Mouse (Mus musculus): ENCODE measurements around the gene Parp6. TPM values are rescaled to one million over a fixed set of nuclear protein-coding genes. Genes with fewer than 3 reads are reported as not detected.

Gene Parp6
- polyA plus RNA-seq, 1 experiment from 2014 or later = 13.3 TPM

GRCm38 (mm10) chr9:59641320-59641719 lies 24.2 kb downstream of the Parp6 start:
- DNase-seq (ENCODE audit: low spot score) = peak; percentile 49
- no peak overlapping the region for H3K27ac ChIP-seq (replicated peaks)
- peak; percentile 84 for ATAC-seq (ENCODE audit: low FRiP score, low TSS enrichment)
- no peak overlapping the region for H3K4me2 ChIP-seq (replicated peaks; ENCODE audit: low read depth)
- no peak for TF ChIP-seq EP300 (optimal IDR thresholded peaks at IDR 0.05)
- TF ChIP-seq CTCF (IDR thresholded peaks at IDR 0.05; ENCODE audit: low read depth) = no peak
- H3K36me3 ChIP-seq (ENCODE audit: control insufficient read depth, insufficient read depth, low read length) = peaks cover 14% of the 10 kb centered on the region; the same call in 1 of the 2 replicates
- WGBS = 72% methylated on average over 2 of the region's 2 CpGs
- H3K4me3 ChIP-seq (ENCODE audit: low read depth, low read length) = no peak overlapping the region
- H3K27me3 ChIP-seq (ENCODE audit: control insufficient read depth, insufficient read depth, low read length) = no peaks in the 10 kb centered on the region
- H3K9me3 ChIP-seq (ENCODE audit: control insufficient read depth, low read length) = no peaks in the 10 kb centered on the region
- H3K9ac ChIP-seq (ENCODE audit: low read length) = no peak overlapping the region
- no peaks in the 10 kb centered on the region for H3K4me1 ChIP-seq (replicated peaks; ENCODE audit: control insufficient read depth, insufficient read depth)

GRCm38 (mm10) chr9:59649911-59650310 lies 32.8 kb downstream of the Parp6 start:
- H3K9me3 ChIP-seq (ENCODE audit: control insufficient read depth, low read length) = no peaks in the 10 kb centered on the region
- H3K4me1 ChIP-seq (replicated peaks; ENCODE audit: control insufficient read depth, insufficient read depth) = no peaks in the 10 kb centered on the region
- TF ChIP-seq CTCF (IDR thresholded peaks at IDR 0.05; ENCODE audit: low read depth) (no peak), EP300 (optimal IDR thresholded peaks at IDR 0.05) (no peak)
- H3K36me3 ChIP-seq (ENCODE audit: control insufficient read depth, insufficient read depth, low read length) = peaks cover 4% of the 10 kb centered on the region; the same call in 1 of the 2 replicates
- WGBS = 98% methylated on average over 4 of the region's 4 CpGs
- no peak overlapping the region for H3K4me2 ChIP-seq (replicated peaks; ENCODE audit: low read depth)
- no peak overlapping the region for H3K4me3 ChIP-seq (ENCODE audit: low read depth, low read length)
- H3K27me3 ChIP-seq (ENCODE audit: control insufficient read depth, insufficient read depth, low read length) = no peaks in the 10 kb centered on the region
- no peak for ATAC-seq (ENCODE audit: low FRiP score, low TSS enrichment)
- H3K27ac ChIP-seq (replicated peaks) = no peak overlapping the region
- H3K9ac ChIP-seq (ENCODE audit: low read length) = no peak overlapping the region
- no peak for DNase-seq (ENCODE audit: low spot score)

GRCm38 (mm10) chr9:59653371-59653770 lies 36.3 kb downstream of the Parp6 start:
- peak; percentile 69 for DNase-seq (ENCODE audit: low spot score)

GRCm38 (mm10) chr9:59654450-59654983 lies 37.4 kb downstream of the Parp6 start:
- Histone ChIP-seq H3K4me2 (replicated peaks; ENCODE audit: low read depth) (no peak overlapping the region), H3K27me3 (ENCODE audit: control insufficient read depth, insufficient read depth, low read length) (no peaks in the 10 kb centered on the region), H3K4me3 (ENCODE audit: low read depth, low read length) (no peak overlapping the region), H3K27ac (replicated peaks) (no peak overlapping the region), H3K4me1 (replicated peaks; ENCODE audit: control insufficient read depth, insufficient read depth) (peaks cover 12% of the 10 kb centered on the region), H3K36me3 (ENCODE audit: control insufficient read depth, insufficient read depth, low read length) (peaks cover under 1% of the 10 kb centered on the region; the same call in 1 of the 2 replicates), H3K9me3 (ENCODE audit: control insufficient read depth, low read length) (no peaks in the 10 kb centered on the region), H3K9ac (ENCODE audit: low read length) (no peak overlapping the region)
- ATAC-seq (ENCODE audit: low FRiP score, low TSS enrichment) (no peak), DNase-seq (ENCODE audit: low spot score) (no peak)
- WGBS = 79% methylated on average over 2 of the region's 2 CpGs
- TF ChIP-seq CTCF (IDR thresholded peaks at IDR 0.05; ENCODE audit: low read depth) (no peak), EP300 (optimal IDR thresholded peaks at IDR 0.05) (no peak)

More at GRCm38 (mm10) chr9:59653371-59653770, 36.3 kb downstream of the Parp6 start:
- Histone ChIP-seq H3K9me3 (ENCODE audit: control insufficient read depth, low read length) (no peaks in the 10 kb centered on the region), H3K4me1 (replicated peaks; ENCODE audit: control insufficient read depth, insufficient read depth) (peaks cover 5% of the 10 kb centered on the region), H3K9ac (ENCODE audit: low read length) (no peak overlapping the region), H3K27ac (replicated peaks) (peak overlapping the region; percentile 63), H3K36me3 (ENCODE audit: control insufficient read depth, insufficient read depth, low read length) (peaks cover 4% of the 10 kb centered on the region; the same call in 1 of the 2 replicates), H3K4me2 (replicated peaks; ENCODE audit: low read depth) (no peak overlapping the region), H3K27me3 (ENCODE audit: control insufficient read depth, insufficient read depth, low read length) (no peaks in the 10 kb centered on the region), H3K4me3 (ENCODE audit: low read depth, low read length) (no peak overlapping the region)
- WGBS = 15% methylated on average over 3 of the region's 3 CpGs
- no peak for ATAC-seq (ENCODE audit: low FRiP score, low TSS enrichment)
- TF ChIP-seq EP300 (optimal IDR thresholded peaks at IDR 0.05) (no peak), CTCF (IDR thresholded peaks at IDR 0.05; ENCODE audit: low read depth) (no peak)

GRCm38 (mm10) chr9:59655958-59656634 lies 39.0 kb downstream of the Parp6 start, which contains the start of gene Pkm:
Pkm (plus strand) TSS chr9:59656368.
- Histone ChIP-seq H3K27me3 (ENCODE audit: control insufficient read depth, insufficient read depth, low read length) (no peaks in the 10 kb centered on the region), H3K4me1 (replicated peaks; ENCODE audit: control insufficient read depth, insufficient read depth) (peaks cover 18% of the 10 kb centered on the region), H3K4me2 (replicated peaks; ENCODE audit: low read depth) (peak within 1 kb of the TSS; percentile 70), H3K9ac (ENCODE audit: low read length) (peak within 1 kb of the TSS; percentile 71), H3K4me3 (ENCODE audit: low read depth, low read length) (peak within 1 kb of the TSS; percentile 69), H3K27ac (replicated peaks) (peak within 1 kb of the TSS; percentile 94), H3K9me3 (ENCODE audit: control insufficient read depth, low read length) (no peaks in the 10 kb centered on the region), H3K36me3 (ENCODE audit: control insufficient read depth, insufficient read depth, low read length) (no peaks in the 10 kb centered on the region)
- under 1% methylated on average over 45 of the region's 46 CpGs for WGBS
- TF ChIP-seq CTCF (IDR thresholded peaks at IDR 0.05; ENCODE audit: low read depth) (peak; percentile 51), EP300 (optimal IDR thresholded peaks at IDR 0.05) (no peak)
- peak; percentile 93 for ATAC-seq (ENCODE audit: low FRiP score, low TSS enrichment)
- peak; percentile 98 for DNase-seq (ENCODE audit: low spot score)
